Mouse (Mus musculus): ENCODE results near the gene Gm48552.

Gene Gm48552

DNA sequence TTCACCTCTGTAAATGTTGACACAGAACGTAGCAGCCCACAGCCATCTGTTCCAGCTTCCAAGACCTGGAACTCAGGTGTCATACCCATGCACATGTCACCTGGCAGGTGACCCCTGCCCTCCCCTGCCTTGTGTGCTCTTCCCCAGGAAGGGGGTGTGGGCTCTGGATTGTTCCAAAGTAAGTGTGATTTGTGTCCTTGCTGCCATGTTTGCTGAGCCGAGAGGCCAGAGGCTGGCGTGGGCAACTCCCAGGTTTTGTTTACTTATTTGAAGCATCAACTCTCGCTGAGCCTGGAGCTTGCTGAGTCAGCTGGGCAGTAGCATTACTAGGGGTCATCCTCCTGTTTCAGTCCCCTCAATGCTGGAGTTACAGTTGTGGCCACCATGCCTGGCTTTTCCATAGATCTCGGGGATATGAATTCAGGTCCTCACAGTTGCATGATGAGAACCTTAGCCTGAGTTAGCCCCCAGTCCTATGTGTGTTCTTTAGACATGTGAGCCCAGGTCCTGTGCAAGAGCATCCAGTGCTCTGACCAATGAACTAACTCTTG lies at the start of gene Gm48552:
TSS of gene Gm48552 (plus strand) at position 501 of the 551 bp plus-strand sequence.
- no peak for DNase-seq

DNA sequence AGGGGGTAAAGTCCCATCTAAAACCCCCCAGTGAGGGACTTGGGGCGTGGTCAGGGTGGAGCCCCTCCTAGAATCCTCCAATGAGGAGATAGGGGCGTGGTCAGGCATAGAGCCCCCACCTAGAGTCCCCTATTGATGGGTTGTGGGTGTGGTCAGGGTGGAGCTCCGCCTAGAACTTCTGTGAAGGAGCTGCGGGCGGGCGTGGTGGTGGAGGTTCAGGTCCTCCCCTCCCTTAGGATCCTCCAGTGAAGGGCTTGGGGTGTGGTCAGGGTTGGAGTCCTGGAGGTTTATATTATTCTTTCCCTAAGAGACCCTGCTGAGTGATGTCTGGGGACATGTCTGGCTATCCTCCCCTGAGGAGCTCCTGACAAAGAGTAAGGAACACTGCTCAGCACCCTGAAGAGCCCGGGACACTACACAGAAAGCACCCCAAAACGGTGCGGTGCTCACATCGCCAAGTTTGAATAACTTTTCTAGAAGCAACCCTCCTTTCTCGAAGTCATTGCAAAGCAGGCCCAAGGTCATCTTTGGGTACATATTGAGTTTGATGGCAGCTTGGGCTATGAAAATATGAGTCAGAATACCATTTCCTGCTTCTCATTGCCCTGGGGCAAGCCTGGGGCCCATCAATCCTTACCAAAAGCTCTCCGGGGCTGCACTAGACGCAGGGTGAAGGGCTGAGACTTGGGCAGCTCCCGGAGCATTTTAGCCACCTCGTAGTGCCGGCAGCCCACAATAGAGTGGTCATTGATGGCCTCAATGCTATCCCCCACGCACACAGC lies 48.1 kb upstream of the Gm48552 start:
- DNase-seq, result no peak

DNA sequence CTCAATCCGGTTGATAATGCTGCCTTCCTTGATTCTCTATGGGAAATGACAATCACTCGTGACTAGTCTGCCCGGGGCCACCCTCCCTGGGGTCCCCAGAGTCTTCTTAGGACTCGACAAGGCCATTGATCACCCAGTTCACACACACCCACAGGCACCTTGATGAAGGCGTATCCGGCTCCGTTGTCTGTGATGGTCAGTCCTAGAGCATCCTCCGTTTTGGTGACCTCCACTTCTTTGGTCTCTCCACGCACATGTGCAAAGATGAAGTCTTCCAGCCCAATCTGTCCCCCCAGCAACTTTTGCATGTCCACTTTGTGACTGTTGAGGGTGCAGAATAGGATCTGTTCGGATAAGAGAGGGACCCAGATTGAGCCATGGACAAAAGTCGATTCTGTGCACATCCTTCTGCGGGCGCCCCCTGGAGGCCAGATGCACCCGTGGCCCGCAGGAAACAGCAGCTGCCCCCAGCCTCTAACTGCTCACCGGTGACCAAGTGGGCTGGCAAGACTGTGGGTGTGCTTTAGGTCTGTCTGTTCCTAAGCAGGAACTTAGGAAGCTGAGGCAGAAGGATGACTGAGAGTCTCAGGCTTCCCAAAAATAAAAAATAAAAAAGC lies 47.4 kb upstream of the Gm48552 start:
- DNase-seq, result peak; percentile 49

DNA sequence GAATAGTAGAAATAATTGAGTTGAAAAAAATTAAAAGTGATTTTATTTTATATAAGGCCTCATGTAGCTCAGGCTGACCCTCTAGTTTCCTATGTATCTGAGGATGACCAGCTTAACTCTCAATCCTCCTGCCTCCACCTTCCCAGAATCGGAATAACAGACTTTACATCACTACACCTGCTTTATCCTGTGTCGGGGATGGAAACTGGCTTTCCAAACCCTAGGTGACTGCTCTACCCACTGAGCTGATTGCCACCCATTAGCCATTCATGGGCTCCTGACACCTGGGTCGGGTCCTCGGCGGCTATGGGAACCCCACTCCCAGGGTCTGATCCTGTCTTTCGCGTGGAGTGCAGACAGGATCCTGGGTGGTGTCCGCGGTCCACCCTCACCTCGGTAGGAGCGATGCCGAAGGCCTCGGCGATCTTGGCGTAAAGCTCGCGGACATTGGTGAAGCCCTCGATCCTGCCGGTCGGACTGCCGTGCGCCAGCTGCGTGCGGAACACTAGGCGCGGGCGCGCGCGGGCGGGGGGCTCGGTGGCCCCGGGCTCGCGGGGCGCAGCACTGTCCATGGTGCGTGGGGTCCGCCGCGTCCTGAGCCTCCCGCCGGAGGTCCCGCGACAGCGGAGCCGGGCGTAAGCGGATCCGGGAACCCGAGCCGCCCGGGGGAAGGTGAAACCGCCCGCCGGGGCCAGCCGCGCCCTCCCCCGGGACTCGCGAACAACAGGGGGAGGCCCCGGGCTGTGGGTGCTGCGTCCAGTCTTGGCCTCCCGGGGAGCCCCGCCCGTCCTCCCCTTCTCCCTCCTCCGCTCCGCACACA lies 45.9 kb upstream of the Gm48552 start, which contains the start of gene Gipc3:
TSS of gene Gipc3 (minus strand) at position 581 of the 820 bp plus-strand sequence.
- DNase-seq, result no peak

DNA sequence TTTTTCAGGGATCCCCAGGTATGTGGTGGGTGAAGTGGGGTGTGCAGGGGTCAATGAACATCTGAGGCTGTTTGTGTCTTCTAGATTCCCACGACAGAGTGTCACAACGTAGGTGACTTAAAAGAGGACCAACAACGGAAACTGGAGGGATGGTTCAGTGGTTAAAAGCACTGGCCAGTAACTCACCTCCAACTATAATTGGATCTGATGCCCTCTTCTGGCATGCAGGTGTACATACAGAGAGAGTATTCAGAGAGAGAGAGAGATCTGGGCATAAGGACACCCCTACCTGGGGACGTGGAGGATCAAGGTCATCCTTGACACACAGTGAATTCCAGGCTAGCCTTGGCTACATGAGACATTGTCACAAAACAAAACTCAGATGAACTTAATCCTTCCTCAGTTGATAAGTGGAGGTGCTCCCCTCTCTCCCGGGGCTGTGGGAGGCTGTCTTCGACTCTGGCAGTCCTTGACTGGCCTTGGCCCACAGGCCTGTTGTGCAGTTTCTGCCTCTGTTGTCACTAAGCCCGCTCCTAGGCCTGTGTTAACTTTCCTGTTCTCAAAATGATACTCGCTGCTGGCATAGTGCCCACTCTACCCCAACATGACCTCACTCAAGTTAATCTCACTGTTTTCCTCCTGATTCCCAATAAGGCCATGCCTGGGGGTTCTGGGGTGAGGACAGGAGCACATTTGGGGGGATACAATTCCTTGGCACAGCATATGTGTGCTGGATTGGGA lies 44.2 kb upstream of the Gm48552 start:
- peak; percentile 29 for DNase-seq

DNA sequence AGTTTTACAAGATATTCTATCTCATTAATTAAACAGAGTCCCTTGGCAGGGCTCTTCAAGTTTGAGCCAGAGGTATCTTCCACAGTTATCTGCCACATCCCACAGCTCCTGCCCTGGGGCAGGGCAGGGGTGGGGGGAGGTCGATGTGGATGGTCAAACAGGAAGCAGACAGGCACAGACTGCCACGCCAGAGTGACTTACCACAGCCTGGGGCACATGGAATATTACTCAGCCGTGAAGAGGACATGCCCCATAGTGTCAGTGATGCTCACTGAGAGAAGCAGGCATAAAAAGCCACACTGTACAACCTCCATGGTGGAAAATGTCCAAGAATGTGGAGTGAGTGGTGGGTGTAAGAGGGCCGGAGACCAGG lies 43.7 kb upstream of the Gm48552 start:
- no peak for DNase-seq

DNA sequence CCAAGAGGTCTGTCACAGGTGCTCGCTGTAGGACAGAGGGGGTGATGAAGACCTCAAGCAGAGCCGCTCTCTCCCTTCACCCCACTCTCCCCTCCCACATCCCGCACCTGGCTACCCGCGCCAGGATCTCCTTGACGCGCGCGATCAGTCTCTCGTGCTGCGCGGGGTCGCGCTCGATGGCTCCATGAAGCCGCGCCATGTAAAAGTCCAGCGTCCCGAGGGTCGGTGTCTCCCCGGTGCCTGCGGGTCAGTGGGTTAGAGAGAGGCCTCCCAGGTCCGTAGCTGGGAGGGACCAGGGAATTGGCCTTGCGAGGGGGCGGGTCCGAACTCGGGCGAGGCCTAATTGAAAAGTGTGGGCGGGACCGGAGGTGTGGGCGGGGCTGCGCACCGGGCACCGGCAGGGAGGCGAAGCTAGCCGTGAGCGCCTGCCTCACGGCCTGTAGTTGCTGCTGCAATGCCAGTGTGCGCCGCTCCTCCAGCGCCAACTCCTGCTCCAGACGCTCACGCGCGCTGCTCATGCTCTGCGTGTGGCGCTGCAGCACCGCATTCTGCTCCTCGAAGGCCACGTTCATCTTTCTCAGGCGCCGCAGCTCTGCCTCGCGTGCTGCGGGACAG lies 42.2 kb upstream of the Gm48552 start:
- DNase-seq, result peak; percentile 80

DNA sequence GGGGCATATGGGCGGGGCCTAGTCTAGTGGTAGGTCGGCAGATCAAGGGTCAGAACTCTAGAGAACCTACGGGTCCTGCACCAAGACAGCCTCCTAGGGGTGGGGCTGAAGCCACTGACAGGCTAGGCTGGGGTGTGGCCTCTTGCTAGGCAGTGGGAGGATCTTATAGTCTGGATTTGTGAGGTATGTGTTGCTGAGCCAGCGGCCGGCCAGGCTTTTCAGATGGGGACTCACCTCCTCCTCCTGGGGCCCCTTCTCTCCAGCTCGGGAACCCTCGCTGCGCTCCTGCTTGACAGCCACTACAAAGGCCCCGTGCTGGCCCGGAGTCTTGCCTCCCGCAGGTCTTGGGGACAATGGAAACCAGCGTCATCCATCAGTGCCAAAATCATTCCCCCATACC lies 39.7 kb upstream of the Gm48552 start:
- peak; percentile 83 for DNase-seq

DNA sequence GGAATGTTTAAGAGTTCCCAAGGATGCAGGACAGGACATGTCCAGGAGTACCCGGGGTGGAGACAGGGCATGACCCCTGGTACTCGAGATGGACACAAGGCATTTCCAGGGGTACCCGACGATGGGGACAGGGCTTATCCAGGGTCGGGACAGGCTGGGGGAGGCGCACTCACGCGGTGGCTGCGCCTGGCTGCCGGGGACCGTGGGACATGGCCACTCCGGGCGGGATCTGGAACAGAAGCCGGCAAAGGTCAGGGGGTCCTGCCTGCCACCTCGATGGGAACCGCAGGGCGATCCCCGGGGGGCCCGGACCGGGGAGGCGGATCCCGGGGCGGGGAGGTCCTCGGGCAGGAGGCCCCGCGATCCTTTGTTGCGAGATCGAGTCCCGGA lies 38.8 kb upstream of the Gm48552 start:
- no peak for DNase-seq

DNA sequence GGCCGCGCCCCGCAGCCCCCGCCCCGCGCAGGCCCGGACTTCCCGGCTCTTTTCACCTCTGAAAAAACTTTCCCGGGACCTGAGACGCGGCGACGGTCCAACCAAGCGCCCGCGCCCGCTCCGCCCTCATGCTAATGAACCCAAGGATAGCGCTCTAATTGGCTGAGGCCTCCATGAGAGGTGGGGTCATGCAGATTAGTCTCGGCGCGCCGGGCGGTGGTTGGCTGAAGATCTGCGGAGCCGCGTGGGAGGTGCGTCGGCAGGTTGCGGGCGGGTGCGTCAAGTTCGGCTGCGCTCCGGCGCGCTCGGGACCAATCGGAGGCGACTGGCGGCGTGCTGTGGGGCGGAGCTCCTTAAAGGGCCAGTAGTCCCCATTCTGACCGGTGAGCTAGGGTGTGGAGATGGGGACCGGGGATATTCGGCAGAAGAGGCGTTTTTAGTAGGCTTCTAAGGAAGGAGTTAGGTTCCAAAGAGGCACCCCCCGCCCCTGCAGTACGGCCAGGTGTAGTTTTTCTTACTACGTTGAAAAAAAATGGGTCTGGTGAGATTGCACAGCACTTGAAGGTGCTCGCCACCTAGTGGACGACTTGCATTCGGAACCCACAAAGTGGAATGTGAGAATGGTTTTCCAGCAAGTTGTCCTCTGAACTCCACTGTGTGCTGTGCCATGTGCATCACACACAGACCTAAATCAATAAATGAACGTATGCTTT lies 38.3 kb upstream of the Gm48552 start, which contains the start of gene Hmg20b:
TSS of gene Hmg20b (minus strand) at position 130 of the 713 bp plus-strand sequence.
- peak; percentile 99 for DNase-seq

DNA sequence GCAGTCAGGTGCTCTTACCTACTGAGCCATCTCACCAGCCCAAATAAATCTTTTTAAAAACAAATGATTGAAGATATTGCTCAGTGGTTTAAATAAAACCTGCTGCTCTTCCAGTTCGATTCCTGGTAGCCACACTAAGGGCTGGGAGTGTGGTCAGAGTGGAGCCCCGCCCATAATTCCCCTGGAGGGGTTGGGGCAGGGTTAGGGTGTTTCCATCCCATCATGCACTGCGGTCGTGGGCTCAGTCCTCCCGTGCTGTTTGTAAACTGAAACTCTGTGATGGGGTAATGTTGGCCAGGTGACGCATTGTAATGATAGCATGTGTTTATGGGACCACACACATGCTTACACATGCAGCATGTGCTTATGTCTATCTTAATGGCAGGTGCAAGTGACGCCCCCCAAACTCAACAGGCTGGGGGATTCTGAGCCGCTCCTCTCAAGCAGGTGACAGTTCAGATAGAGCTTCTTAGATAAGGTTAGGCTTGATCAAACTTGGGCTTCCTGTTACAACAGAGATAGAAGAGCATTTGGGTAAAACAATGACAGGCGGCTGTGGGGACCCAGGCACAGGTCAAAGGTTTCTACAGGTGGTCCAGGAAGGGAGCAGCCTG lies 37.0 kb upstream of the Gm48552 start:
- DNase-seq, result no peak

DNA sequence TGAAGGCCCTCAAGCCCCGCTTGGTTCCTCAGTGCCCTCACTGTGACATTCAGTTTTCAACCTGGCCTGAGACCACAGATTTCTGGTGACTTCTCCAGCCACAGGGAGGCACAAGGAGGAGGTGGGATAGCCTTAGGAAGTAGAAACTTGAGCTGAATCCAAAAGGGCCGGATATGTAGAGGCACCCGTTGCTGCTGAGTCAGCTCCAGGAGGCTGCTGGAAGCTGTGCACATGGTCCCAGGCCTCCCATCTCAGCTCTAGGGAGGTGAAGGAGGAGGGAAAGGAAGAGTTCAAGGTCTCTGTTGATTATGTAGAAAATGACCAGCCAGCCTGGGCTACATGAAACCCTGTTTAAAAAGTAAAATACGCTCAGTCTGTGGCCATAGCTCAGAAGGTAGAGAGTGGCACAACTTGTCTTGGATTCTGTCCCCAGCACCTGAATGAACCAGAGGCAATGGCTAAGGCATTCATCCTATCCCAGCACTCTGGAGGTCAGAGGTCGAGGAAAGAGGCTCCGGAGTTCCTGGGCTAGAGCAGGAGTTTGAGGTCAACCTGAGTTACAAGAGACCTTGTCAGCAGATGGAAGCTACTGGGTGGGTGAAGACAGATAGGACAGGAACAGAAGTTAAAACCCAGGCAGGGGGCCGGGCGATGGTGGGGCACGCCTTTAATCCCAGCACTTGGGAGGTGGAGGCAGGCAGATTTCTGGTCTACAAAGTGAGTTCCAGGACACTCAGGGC lies 33.9 kb upstream of the Gm48552 start:
- no peak for DNase-seq

DNA sequence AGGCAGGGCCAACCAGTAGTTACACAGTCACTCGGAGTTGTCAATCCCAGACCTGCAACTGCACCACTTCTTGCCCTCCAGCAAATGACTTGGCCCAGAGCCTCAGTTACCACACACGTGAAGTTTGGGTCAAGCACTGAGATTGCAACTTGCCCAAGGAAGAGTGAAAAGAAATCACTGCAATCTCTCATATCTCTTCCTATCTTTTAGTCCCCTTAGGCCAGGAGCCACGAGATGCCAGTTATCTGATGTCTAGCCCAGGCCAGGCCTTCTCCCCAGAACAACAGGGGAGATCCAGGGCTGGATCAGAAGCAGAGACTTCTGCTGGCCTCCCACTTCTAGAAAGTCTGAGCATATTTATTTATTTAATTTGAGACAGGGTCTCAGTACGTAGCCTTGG lies 33.3 kb upstream of the Gm48552 start:
- no peak for DNase-seq

DNA sequence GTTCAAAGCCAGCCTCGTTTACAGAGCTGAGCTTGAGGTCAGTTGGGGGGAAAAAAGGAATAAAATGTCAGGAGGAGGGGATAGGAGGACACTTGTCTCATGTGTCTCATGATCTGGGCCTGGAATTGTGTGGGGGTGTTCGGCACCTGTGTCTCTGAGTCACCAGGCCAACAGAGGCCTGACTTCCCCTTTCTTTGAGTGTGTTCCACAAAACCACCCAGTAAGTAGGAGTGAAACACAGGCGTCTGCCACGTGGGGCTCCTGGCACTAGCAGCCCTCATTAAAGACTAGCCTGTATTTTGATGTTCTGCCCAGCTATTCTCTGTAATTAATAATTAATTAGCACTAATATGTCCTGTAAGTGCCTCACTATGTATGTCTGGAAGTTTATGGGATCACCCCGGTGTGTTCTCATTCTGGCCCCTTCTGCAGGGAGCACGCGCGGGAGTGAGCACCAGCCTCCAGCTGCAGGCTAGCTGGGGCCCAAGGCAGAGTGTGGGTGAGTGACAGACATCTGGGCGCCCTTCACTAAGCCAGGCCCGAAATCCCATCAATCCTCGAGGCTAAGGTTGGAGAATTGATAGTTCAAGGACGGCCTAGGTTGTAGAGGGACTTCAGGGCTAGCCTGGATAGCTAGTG lies 32.3 kb upstream of the Gm48552 start:
- peak; percentile 64 for DNase-seq

DNA sequence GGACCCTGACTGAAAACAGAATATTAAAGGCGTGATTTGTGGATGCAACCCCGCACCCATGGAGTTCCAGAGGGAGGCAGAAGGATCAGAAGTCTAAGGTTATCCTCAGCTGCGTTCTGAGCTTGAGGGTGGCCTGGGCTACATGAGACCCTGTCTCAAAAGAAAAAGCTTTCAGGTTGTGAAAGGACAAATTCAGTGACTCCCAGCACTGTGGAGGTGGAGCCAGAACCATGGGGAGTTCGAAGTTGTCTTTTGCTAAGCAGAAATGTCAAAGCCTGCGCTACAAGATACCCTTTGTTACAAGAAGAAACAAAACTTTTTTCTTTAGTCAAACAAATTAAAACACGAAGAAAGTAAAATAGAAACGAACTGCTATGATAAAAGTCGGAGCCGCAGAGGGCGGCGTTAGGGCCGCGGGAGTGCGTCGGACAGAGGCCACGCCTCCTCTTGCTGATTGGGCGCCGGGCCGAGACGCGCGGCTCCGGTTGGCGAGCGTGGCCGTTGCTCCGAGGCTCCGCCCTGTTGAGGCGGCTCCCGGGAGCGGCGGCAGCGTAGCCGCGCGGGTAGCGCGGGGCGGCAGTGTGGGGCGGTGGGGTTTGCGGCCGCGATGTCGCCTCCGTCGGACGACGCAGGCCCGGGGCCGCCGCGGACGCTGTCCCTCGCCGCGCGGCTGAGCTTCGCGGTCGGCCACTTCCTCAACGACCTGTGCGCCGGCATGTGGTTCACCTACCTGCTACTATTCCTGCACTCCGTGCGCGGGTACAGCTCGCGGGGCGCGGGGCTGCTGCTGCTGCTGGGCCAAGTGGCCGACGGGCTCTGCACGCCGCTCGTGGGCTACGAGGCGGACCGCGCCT lies 31.6 kb upstream of the Gm48552 start, which contains the start of gene Mfsd12:
TSS of gene Mfsd12 (plus strand) at position 501 of the 854 bp plus-strand sequence.
- DNase-seq, result peak; percentile 85

DNA sequence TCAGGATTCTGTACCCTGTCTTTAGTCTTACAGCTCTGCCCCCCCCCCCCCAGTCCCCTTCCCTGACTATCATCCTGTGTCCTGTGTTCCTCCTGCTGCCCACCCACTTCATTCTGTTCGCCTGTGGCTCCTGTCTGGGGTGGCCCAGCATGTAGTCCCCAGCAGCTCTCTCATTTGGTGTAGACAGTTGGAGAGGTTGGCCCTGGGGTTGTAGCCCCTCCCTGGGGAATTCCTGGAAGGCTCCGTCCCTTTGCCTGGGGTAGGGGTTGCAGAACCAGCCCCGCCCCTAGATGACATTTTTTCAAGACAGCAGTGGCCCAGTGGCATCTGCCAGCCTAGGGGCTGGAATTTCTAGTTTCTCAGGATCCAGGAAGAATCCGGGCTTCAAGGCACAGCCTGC lies 30.6 kb upstream of the Gm48552 start:
- no peak for DNase-seq

DNA sequence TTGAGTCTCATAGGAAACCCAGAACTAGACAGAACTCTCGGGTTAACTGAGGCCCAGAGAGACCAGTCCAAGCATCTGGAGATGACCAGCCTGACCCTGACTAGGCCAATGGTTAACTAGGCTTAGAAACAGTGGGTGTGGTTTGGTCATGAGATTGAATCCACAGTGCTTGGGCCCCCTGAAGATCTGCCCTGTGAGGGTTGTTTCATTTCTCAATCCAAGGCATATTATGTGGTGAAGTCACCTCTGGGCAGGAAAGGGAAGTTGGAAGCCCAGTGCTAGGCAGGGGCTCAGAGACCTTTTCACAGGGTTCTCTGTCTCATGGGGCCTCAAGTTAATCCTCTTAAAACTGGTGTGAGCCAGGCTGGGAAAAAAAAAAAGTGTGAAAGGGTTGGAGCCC lies 30.0 kb upstream of the Gm48552 start:
- peak; percentile 67 for DNase-seq

DNA sequence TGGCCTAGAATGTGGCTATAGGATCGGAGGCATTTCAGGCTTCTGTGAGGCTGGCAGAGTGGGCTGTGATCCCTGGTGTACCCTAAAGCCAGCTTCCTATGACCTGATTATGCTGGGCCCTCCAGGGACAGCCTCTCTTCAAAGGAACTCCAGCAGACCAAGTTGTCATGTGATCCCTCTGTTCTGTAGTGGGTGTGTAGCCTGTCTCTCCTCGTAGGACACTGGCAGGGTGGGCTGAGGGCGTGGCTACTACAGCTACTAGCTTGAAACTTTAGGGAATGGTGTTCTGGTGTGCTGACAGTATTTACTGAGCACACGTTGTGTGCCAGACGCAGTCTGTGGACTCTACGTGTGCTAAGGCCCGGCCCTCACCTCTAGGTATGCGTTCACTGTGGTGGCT lies 28.1 kb upstream of the Gm48552 start:
- DNase-seq, result no peak
